Mouse (Mus musculus): ENCODE measurements around the gene Zfp37.
"Not testable (repeated sequence)": the region's sequence is repeated elsewhere in the genome, so short reads cannot be mapped to it uniquely, and the experiment has no call there.

The Zfp37 gene

GRCm38 (mm10) chr4:62210035-62210434 lies 20.8 kb downstream of the Zfp37 start:
- no peak for DNase-seq (ENCODE audit: low spot score)

DNA sequence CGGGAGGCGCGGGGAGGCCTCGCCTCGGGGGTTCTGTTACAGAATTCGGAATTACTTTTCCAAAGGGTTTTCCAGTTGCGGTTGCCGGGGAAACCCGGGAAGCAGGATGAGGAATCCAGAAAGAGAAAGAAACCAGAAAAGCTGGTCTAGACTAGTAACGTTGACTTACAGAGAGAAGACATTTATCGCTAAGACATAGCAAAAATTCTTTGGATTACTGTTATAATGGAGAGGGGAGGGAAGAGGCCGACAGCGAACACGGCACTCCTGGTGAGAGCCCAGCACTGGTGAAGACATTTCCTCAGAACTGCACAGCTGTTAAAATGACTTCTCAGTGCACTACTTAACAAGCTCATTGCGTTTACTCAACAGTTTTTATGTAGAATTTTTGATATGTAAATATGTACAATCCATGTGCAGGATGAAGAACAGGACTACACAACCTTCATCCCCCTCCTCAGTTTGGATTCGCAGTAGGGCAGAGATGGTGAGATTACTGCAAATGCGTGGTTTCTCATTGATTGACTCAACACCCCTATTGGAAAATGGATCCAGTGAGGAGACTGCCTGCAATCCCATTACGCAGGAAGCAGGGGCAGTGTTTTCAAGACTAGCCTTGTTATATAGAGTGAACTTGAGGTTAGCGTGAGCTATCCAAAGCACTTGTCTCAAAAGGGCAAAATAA lies 22.0 kb downstream of the Zfp37 start:
- no peak for DNase-seq (ENCODE audit: low spot score)

DNA sequence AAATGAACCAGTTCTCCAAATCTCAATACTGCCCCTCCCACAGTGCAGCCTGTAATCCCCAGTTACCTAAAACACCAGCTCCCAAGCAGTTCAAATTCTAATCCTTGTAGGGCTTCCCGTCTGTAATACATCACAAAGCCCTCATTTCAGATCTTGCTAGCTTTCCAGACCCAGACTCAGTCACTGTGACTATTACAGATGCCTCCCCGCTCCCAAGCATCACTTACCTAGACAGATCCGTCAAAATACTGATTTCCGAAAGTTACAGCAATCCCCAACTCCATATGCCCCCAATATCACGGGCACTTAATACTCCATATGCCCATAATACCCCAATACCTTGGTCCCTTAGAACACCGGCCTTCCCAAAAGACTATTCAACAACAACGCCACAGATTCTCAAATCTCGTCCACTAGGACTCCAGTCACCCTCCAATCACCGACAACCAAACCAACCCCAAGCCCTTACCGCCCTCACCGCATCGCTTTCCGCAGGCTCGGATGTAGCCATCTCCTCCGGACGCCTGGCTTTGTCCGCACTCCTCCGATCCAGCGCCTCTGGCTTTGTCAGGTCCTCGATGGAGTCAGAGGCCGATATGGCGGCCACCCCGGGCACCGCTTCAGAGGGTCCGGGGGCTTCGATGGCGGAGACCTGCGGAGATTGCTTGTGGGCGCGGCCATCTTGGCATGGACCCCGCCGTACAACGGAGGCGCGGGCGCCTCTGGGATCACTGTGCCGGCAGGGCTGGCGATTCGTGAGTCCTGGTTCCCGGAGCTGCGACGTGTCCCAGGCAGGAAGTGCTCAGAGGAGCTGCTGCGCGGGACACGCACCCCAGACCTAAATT lies 22.8 kb downstream of the Zfp37 start:
- DNase-seq (ENCODE audit: low spot score): peak; percentile 94

DNA sequence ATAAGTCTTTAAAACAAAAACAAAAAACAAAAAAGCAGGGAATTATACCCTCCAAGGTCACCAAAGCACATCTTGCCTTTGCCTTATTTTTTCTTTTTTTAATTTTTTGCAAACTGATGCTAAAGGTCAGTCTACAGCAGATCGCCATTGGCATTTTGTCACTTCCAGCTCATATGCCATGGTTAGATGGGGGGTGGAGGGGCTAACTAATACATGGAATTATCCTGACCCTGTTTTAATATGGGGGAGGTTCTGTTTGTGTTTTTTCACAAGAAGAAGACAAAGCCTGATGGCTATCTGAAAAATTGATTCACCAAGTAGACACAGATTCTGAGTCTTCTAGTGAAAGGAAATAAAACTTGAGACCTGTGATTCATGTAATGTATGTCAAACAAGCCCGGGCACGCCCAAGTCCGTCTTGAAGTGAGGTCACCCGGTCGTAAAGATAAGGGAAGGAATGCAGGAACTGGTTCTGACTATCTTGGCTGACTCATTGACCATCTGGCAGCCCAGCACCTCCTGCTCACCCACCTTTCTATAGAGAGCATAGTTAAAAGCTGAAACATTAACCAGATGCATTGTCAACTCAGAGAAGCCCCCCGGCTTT lies 30.8 kb downstream of the Zfp37 start:
- no peak for DNase-seq (ENCODE audit: low spot score)

- no peak for DNase-seq (ENCODE audit: low spot score)
Measured at GRCm38 (mm10) chr4:62188778-62189177, 42.1 kb downstream of the Zfp37 start.

DNA sequence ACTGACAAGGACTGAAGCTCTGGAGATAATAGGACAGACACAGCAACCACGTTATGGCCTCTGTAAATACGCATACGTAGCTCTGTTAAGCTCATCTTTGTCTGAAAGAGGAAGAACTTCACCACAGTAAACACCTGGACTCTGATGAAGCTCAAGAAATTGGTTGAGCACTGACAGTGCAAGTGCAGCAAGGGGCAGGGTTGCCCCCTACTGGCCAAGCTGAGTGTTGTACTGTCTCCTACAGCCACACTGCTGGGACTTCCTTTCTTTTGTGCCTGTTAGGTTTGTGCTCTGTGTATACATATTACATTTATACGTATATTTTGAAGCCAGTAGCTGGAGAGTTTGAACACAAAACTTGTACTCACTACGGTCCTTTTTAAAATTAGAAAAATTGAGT lies 53.6 kb downstream of the Zfp37 start:
- DNase-seq (ENCODE audit: low spot score): no peak

GRCm38 (mm10) chr4:62174471-62174870 lies 56.4 kb downstream of the Zfp37 start:
- DNase-seq (ENCODE audit: low spot score): no peak

GRCm38 (mm10) chr4:62167636-62168035 lies 63.2 kb downstream of the Zfp37 start:
- not testable (repeated sequence) for DNase-seq (ENCODE audit: low spot score)

- no peak for DNase-seq (ENCODE audit: low spot score)
Measured at GRCm38 (mm10) chr4:62158401-62158800, 72.4 kb downstream of the Zfp37 start.

DNA sequence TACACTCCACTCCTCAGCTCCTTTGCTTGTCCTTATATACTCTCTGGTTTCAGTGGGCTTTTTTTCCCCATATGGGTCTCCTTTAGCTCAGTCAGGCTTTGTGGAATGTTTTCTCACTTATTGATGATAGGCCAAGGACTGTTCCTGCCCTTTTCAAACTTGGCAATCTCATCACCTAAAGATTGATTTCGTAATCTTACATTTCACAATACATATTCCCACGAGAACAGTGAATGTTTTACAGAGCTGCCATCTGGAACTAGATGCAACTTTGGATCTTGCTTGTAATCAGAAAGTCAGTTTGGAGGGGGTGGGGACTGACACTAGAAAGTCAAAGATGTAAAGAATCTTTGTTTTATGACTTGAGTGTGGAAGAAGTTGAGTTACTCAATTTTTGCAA lies 80.0 kb downstream of the Zfp37 start, which contains the start of gene Mup21:
TSS of gene Mup21 (minus strand) at position 53 of the 400 bp plus-strand sequence.
- DNase-seq (ENCODE audit: low spot score): no peak

Measured in ovary, postnatal 14 days (tissue).